Mouse (Mus musculus): Measurements from ENCODE around the gene Cnot9. TPM values are rescaled to one million over a fixed set of nuclear protein-coding genes. Genes with fewer than 3 reads are reported as not detected.
"Not testable (repeated sequence)": the region's sequence is repeated elsewhere in the genome, so short reads cannot be mapped to it uniquely, and the experiment has no call there.

Cnot9 gene
- 54.0 and 60.2 TPM in 2 replicates for polyA plus RNA-seq (2015; fragmentation: Nextera tagmentation; extraction: Ambion mirVana)

DNA sequence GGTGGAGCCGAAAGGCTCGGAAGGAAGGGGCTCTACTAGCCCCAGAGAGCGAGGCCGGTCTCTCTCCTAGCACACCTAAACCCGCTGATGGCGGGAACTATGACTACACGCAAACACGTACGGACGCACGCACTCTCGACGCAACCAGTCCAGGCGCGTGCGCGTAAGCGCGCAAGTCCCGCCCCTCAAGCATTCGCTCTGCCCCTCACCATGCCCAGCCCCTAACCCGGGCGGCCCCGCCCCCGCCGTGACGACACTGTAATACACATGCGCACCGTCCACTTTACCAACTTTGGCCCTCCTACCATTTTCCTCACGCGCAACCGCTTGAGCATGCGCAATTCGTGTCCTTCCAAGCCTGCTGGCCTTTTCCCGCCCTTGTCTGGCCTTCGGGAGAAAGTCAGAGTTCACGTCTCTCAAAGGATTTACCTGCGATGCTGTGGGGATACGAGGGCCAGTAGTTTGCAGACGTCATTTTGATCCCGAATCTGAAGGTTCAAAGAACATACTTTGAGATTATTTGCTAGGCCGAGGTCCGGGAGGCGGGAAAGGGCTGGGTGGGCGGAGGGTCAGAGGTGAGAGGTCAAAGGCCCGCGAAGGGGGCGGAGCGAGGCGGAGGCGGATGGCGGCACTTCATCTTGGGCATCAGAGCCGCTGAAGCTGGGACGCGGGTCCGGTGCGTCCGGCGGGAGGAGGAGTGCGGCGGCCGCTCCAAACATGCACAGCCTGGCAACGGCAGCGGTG, at the start of gene Cnot9:
Cnot9 (plus strand) TSS at position 338 of the 744 bp plus-strand sequence.
- H3K27ac ChIP-seq (ENCODE audit: low read length), result peak within 1 kb of the TSS; percentile 94
- H3K27me3 ChIP-seq (ENCODE audit: control insufficient read depth, insufficient read depth, low read depth, low read length), result no peaks in the 10 kb centered on the region
- ATAC-seq (ENCODE audit: low read depth), result peak; percentile 99
- H3K4me2 ChIP-seq (ENCODE audit: low read depth, low read length), result peak within 1 kb of the TSS; percentile 91
- H3K4me3 ChIP-seq (ENCODE audit: low read length), result peak within 1 kb of the TSS; percentile 95
- peaks cover 26% of the 10 kb centered on the region for H3K4me1 ChIP-seq (replicated peaks; ENCODE audit: control insufficient read depth, insufficient read depth, low read length)
- peak within 1 kb of the TSS; percentile 98 for H3K9ac ChIP-seq (ENCODE audit: low read length)
- H3K9me3 ChIP-seq (ENCODE audit: control insufficient read depth, low read length), result no peaks in the 10 kb centered on the region
- no peaks in the 10 kb centered on the region for H3K36me3 ChIP-seq (ENCODE audit: control insufficient read depth, insufficient read depth, low read length)
- under 1% methylated on average over 61 of the region's 64 CpGs for WGBS

DNA sequence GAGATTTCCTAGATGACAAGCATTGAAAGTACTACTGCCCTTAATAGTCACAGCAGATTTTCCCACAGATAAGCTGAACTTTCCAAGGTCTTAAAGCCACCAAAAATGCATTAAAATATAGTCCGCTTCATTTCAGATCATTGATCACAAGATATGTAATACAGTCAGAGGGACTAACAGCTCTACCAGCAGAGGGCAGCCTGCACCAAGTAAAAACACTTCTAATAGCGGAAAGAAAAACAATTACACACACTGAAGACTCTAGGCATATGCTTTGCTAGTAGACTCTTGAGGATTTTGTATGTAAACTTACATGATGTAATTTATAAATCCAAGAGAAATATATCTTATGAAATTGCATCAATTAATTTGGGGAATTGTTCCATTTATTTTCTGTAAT, 45.6 kb upstream of the Cnot9 start:
- no peak overlapping the region for H3K9ac ChIP-seq (ENCODE audit: low read length)
- no peak for ATAC-seq (ENCODE audit: low read depth)
- whole genome bisulfite sequencing, result 63% methylated on average over 2 of the region's 2 CpGs
- peaks cover 14% of the 10 kb centered on the region; the same call in 1 of the 2 replicates for H3K36me3 ChIP-seq (ENCODE audit: control insufficient read depth, insufficient read depth, low read length)
- H3K4me3 ChIP-seq (ENCODE audit: low read length), result no peak overlapping the region
- H3K4me1 ChIP-seq (replicated peaks; ENCODE audit: control insufficient read depth, insufficient read depth, low read length), result no peaks in the 10 kb centered on the region
- H3K27me3 ChIP-seq (ENCODE audit: control insufficient read depth, insufficient read depth, low read depth, low read length), result no peaks in the 10 kb centered on the region
- H3K27ac ChIP-seq (ENCODE audit: low read length), result no peak overlapping the region
- no peak overlapping the region for H3K4me2 ChIP-seq (ENCODE audit: low read depth, low read length)
- H3K9me3 ChIP-seq (ENCODE audit: control insufficient read depth, low read length), result no peaks in the 10 kb centered on the region

DNA sequence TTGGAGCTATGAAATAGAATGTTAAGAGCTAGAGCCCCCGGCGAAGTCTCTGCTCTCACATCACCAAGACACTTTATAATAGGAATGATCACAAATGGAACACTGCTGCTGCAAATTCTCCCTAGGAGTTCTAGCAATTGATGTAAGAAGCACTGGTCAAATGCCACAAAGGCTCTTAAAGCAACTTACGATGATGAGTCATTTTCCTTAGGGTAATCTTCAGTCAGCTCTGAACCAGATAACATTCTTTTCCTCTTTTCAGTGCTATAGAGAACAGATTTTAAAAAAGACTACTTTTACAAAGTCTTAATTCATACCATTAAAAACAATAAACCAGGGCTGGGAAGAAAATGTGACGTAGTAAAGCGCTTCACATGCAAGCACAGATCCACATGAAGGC, 20.1 kb upstream of the Cnot9 start:
- no peak overlapping the region for H3K27ac ChIP-seq (ENCODE audit: low read length)
- no peak for ATAC-seq (ENCODE audit: low read depth)
- H3K4me2 ChIP-seq (ENCODE audit: low read depth, low read length), result no peak overlapping the region
- H3K4me3 ChIP-seq (ENCODE audit: low read length), result no peak overlapping the region
- WGBS, result 98% methylated on average over 5 of the region's 5 CpGs
- no peaks in the 10 kb centered on the region for H3K9me3 ChIP-seq (ENCODE audit: control insufficient read depth, low read length)
- no peak overlapping the region for H3K9ac ChIP-seq (ENCODE audit: low read length)
- H3K27me3 ChIP-seq (ENCODE audit: control insufficient read depth, insufficient read depth, low read depth, low read length), result no peaks in the 10 kb centered on the region
- no peaks in the 10 kb centered on the region for H3K4me1 ChIP-seq (replicated peaks; ENCODE audit: control insufficient read depth, insufficient read depth, low read length)
- peaks cover 32% of the 10 kb centered on the region for H3K36me3 ChIP-seq (ENCODE audit: control insufficient read depth, insufficient read depth, low read length)

GRCm38 (mm10) chr1:74501106-74501505, 4.8 kb upstream of the Cnot9 start:
- no peaks in the 10 kb centered on the region for H3K9me3 ChIP-seq (ENCODE audit: control insufficient read depth, low read length)
- ATAC-seq (ENCODE audit: low read depth), result no peak
- 56% methylated on average over 1 of the region's 1 CpGs for WGBS

GRCm38 (mm10) chr1:74505393-74505720, 501 bp upstream of the Cnot9 start:
- Histone ChIP-seq H3K4me1 (replicated peaks; ENCODE audit: control insufficient read depth, insufficient read depth, low read length) (peaks cover 26% of the 10 kb centered on the region), H3K4me2 (ENCODE audit: low read depth, low read length) (peak overlapping the region; percentile 66), H3K27ac (ENCODE audit: low read length) (peak overlapping the region; percentile 74; the same call in 1 of the 2 replicates), H3K9ac (ENCODE audit: low read length) (peak overlapping the region; percentile 81), H3K36me3 (ENCODE audit: control insufficient read depth, insufficient read depth, low read length) (no peaks in the 10 kb centered on the region), H3K27me3 (ENCODE audit: control insufficient read depth, insufficient read depth, low read depth, low read length) (no peaks in the 10 kb centered on the region), H3K4me3 (ENCODE audit: low read length) (peak overlapping the region; percentile 95), H3K9me3 (ENCODE audit: control insufficient read depth, low read length) (no peaks in the 10 kb centered on the region)
- ATAC-seq (ENCODE audit: low read depth), result peak; percentile 76
- WGBS, result under 1% methylated on average over 22 of the region's 22 CpGs

More at GRCm38 (mm10) chr1:74501106-74501505, 4.8 kb upstream of the Cnot9 start:
- Histone ChIP-seq H3K4me3 (ENCODE audit: low read length) (no peak overlapping the region), H3K4me2 (ENCODE audit: low read depth, low read length) (no peak overlapping the region), H3K27me3 (ENCODE audit: control insufficient read depth, insufficient read depth, low read depth, low read length) (no peaks in the 10 kb centered on the region), H3K9ac (ENCODE audit: low read length) (no peak overlapping the region), H3K27ac (ENCODE audit: low read length) (no peak overlapping the region), H3K36me3 (ENCODE audit: control insufficient read depth, insufficient read depth, low read length) (no peaks in the 10 kb centered on the region), H3K4me1 (replicated peaks; ENCODE audit: control insufficient read depth, insufficient read depth, low read length) (peaks cover 10% of the 10 kb centered on the region)

DNA sequence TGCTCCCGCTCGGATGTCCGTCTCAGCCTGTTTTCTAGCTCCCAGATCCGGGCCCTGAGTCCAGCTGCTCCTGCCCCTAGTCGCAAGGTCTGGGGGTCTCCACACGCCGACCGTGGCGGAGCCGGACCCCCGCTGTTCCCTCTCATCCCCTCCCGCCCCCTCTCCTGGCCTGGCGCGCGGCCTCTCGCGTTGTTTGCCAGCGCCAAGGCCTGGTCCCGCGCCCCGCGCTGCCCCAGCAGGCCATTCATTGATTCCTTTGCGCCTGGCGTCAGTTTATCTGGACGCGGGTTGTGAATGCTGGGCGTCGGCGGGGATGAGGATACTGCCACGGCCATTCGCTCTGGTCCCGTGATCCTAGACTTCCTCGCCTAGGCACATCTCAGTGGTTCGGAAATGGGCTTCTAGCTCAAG, 618 bp downstream of the Cnot9 start:
- peak overlapping the region; percentile 91 for H3K4me2 ChIP-seq (ENCODE audit: low read depth, low read length)
- ATAC-seq (ENCODE audit: low read depth), result peak; percentile 53
- no peaks in the 10 kb centered on the region for H3K36me3 ChIP-seq (ENCODE audit: control insufficient read depth, insufficient read depth, low read length)
- peak overlapping the region; percentile 95 for H3K4me3 ChIP-seq (ENCODE audit: low read length)
- H3K9ac ChIP-seq (ENCODE audit: low read length), result peak overlapping the region; percentile 98
- 0% methylated on average over 34 of the region's 34 CpGs for WGBS
- peak overlapping the region; percentile 94 for H3K27ac ChIP-seq (ENCODE audit: low read length)
- H3K9me3 ChIP-seq (ENCODE audit: control insufficient read depth, low read length), result no peaks in the 10 kb centered on the region
- peaks cover 26% of the 10 kb centered on the region for H3K4me1 ChIP-seq (replicated peaks; ENCODE audit: control insufficient read depth, insufficient read depth, low read length)
- no peaks in the 10 kb centered on the region for H3K27me3 ChIP-seq (ENCODE audit: control insufficient read depth, insufficient read depth, low read depth, low read length)

DNA sequence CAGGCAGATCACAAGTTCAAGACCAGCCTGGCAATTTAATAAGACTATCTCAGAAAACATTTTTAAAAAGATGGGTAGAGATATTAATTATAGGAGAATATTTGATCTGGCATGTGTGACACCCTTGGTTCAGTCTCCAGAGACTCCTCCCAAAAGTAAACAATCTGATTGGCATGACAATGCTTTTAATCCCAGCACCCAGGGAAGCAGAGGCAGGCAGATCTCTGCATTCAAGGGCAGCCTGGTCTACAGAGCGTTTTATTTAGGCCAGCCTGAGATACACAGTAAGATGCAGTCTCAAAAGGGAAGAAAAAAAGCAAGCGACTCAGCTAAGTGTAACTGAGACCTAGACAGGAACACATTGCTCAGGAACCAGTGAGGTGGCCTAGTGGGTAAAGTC, 1.9 kb downstream of the Cnot9 start:
- H3K27ac ChIP-seq (ENCODE audit: low read length), result no peak overlapping the region
- no peak for ATAC-seq (ENCODE audit: low read depth)
- no peak overlapping the region for H3K9ac ChIP-seq (ENCODE audit: low read length)
- 94% methylated on average over 2 of the region's 2 CpGs for WGBS
- H3K4me3 ChIP-seq (ENCODE audit: low read length), result no peak overlapping the region
- H3K4me2 ChIP-seq (ENCODE audit: low read depth, low read length), result peak overlapping the region; percentile 91; the same call in 1 of the 2 replicates
- H3K27me3 ChIP-seq (ENCODE audit: control insufficient read depth, insufficient read depth, low read depth, low read length), result no peaks in the 10 kb centered on the region
- H3K4me1 ChIP-seq (replicated peaks; ENCODE audit: control insufficient read depth, insufficient read depth, low read length), result peaks cover 26% of the 10 kb centered on the region
- no peaks in the 10 kb centered on the region for H3K9me3 ChIP-seq (ENCODE audit: control insufficient read depth, low read length)
- H3K36me3 ChIP-seq (ENCODE audit: control insufficient read depth, insufficient read depth, low read length), result no peaks in the 10 kb centered on the region

- Histone ChIP-seq H3K4me1 (replicated peaks; ENCODE audit: control insufficient read depth, insufficient read depth, low read length) (peaks cover 16% of the 10 kb centered on the region), H3K9ac (ENCODE audit: low read length) (no peak overlapping the region), H3K9me3 (ENCODE audit: control insufficient read depth, low read length) (no peaks in the 10 kb centered on the region), H3K27ac (ENCODE audit: low read length) (no peak overlapping the region), H3K4me2 (ENCODE audit: low read depth, low read length) (no peak overlapping the region), H3K4me3 (ENCODE audit: low read length) (no peak overlapping the region), H3K36me3 (ENCODE audit: control insufficient read depth, insufficient read depth, low read length) (no peaks in the 10 kb centered on the region; the same call in 1 of the 2 replicates), H3K27me3 (ENCODE audit: control insufficient read depth, insufficient read depth, low read depth, low read length) (no peaks in the 10 kb centered on the region)
- no peak for ATAC-seq (ENCODE audit: low read depth)
- WGBS, result 92% methylated on average over 5 of the region's 5 CpGs
Observed at GRCm38 (mm10) chr1:74511306-74511705, 5.4 kb downstream of the Cnot9 start.

DNA sequence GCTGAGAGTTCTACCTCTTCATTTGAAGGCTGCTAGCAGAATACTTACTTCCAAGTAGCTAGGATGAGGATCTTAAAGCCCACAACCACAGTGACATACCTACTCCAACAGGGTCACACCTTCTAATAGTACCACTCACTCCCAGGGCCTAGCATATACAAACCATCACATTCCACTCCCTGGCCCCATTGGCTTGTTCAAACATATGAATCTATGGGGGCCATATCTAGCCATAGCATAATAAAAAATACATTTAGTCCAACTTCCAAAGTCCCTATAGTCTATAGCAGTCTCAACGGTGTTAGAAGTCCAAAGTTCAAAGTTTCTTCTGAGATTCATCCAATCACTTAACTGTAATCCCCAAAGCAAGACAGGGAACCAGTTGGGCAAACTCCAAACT, 7.1 kb downstream of the Cnot9 start:
- WGBS, result 86% methylated on average over 1 of the region's 1 CpGs
- not testable (repeated sequence) for ATAC-seq (ENCODE audit: low read depth); H3K4me1 ChIP-seq (replicated peaks; ENCODE audit: control insufficient read depth, insufficient read depth, low read length); H3K27me3 ChIP-seq (ENCODE audit: control insufficient read depth, insufficient read depth, low read depth, low read length); H3K4me3 ChIP-seq (ENCODE audit: low read length); H3K4me2 ChIP-seq (ENCODE audit: low read depth, low read length); H3K9ac ChIP-seq (ENCODE audit: low read length); H3K9me3 ChIP-seq (ENCODE audit: control insufficient read depth, low read length); H3K36me3 ChIP-seq (ENCODE audit: control insufficient read depth, insufficient read depth, low read length); H3K27ac ChIP-seq (ENCODE audit: low read length)
